Mouse (Mus musculus) testis, adult 2 months (tissue): ENCODE results near the gene Gm20388.
"Not testable (repeated sequence)": the region's sequence is repeated elsewhere in the genome, so short reads cannot be mapped to it uniquely, and the experiment has no call there.

Experiments used
- CTCF ChIP-seq: fragments of 200-500 bp; IDR thresholded peaks from 2 replicates; pipeline ENCODE4 v1.5.1; 2012; ENCODE audit warnings: low read depth, mild to moderate bottlenecking, inconsistent platforms, low read length, moderate library complexity; ENCODE audit not compliant: control insufficient read depth, insufficient read depth, insufficient replicate concordance
- POLR2A ChIP-seq: fragments of 200-500 bp; IDR thresholded peaks from 2 replicates; pipeline ENCODE4 v1.6.1; 2012; ENCODE audit warnings: low read depth, mild to moderate bottlenecking, inconsistent platforms, low read length, moderate library complexity; ENCODE audit not compliant: control insufficient read depth

- TF ChIP-seq CTCF, POLR2A: not testable (repeated sequence)
Measured at GRCm38 (mm10) chr8:123631746-123632145, 3721.1 kb downstream of the Gm20388 start.
